ENCODE assay signal across 24 mouse cellular contexts in the genomic region with DNA sequence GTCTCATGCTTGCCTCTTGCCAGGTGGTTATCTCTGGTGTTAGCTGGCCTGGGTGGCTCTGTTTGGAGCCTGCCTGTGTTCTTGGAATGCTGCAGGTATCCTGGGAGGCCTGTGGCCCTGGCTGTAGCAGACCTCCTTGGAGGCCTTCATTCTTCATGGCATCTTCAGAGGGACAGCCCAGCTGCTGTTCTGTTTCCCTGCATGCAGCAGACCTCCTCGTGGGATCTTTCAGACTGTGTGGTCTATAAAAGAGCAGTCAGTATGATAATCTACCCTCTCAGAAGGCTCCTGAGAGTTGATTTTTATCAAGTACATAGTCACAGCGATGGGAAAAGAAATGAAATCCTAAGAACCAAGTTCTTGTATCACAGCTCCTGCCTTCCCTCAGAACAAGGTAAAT.
A peak's percentile ranks its signal among the peaks of the same experiment; 100 is the strongest.
DNase-seq lines count a peak whose midpoint lies in the region; ATAC-seq lines count a peak whose summit lies in the region.
"Had no signal": no experiment of that assay in that cellular context is flagged by ENCODE, and none has a peak within 500 bp of the region (broad histone marks: within the 10 kb centered on the region; RNA-seq: fewer than 3 reads in every experiment).

No protein-coding gene starts in this region.

- no peaks in the 10 kb centered on the region for H3K27me3 ChIP-seq in forebrain, embryonic 11.5 days (ENCODE audit: control insufficient read depth, insufficient read depth, low read length)
- H3K27me3 ChIP-seq in forebrain, embryonic 16.5 days (replicated peaks; ENCODE audit: control insufficient read depth, insufficient read depth, low read length): no peaks in the 10 kb centered on the region
- H3K27me3 ChIP-seq in hindbrain, embryonic 11.5 days (ENCODE audit: control insufficient read depth, insufficient read depth, low read length): no peaks in the 10 kb centered on the region
- no peaks in the 10 kb centered on the region for H3K27me3 ChIP-seq in hindbrain, embryonic 14.5 days (ENCODE audit: control insufficient read depth, insufficient read depth, low read length)
- H3K27me3 ChIP-seq in midbrain, embryonic 13.5 days: no peaks in the 10 kb centered on the region
- no peaks in the 10 kb centered on the region for H3K27me3 ChIP-seq in midbrain, embryonic 15.5 days (replicated peaks)
- H3K27me3 ChIP-seq: embryonic facial prominence, embryonic 15.5 days; heart, embryonic 13.5 days; hindbrain, embryonic 15.5 days had no signal

- no peaks in the 10 kb centered on the region for H3K36me3 ChIP-seq in forebrain, embryonic 11.5 days (ENCODE audit: control insufficient read depth, insufficient read depth, low read length)
- H3K36me3 ChIP-seq in forebrain, embryonic 16.5 days (ENCODE audit: control insufficient read depth, insufficient read depth): no peaks in the 10 kb centered on the region
- no peaks in the 10 kb centered on the region for H3K36me3 ChIP-seq in hindbrain, embryonic 11.5 days (ENCODE audit: control insufficient read depth, insufficient read depth, low read length)
- no peaks in the 10 kb centered on the region for H3K36me3 ChIP-seq in hindbrain, embryonic 14.5 days (replicated peaks; ENCODE audit: control insufficient read depth, insufficient read depth)
- H3K36me3 ChIP-seq in midbrain, embryonic 13.5 days: no peaks in the 10 kb centered on the region
- no peaks in the 10 kb centered on the region for H3K36me3 ChIP-seq in midbrain, embryonic 15.5 days (replicated peaks)
- H3K36me3 ChIP-seq: embryonic facial prominence, embryonic 15.5 days; G1E; heart, embryonic 13.5 days; hindbrain, embryonic 15.5 days had no signal

- no peaks in the 10 kb centered on the region for H3K4me1 ChIP-seq in forebrain, embryonic 11.5 days (replicated peaks; ENCODE audit: control insufficient read depth, insufficient read depth, low read length)
- H3K4me1 ChIP-seq in forebrain, embryonic 16.5 days (replicated peaks; ENCODE audit: control insufficient read depth, insufficient read depth, low read length): peaks cover 2% of the 10 kb centered on the region; the same call in 1 of the 2 replicates
- no peaks in the 10 kb centered on the region for H3K4me1 ChIP-seq in hindbrain, embryonic 11.5 days (replicated peaks; ENCODE audit: control insufficient read depth, insufficient read depth, low read length)
- H3K4me1 ChIP-seq in hindbrain, embryonic 14.5 days (replicated peaks; ENCODE audit: control insufficient read depth, insufficient read depth, low read length): 0 out of 2 replicates have a peak, but pooled peaks cover 3% of the 10 kb centered on the region
- H3K4me1 ChIP-seq in midbrain, embryonic 13.5 days (replicated peaks): peaks cover 4% of the 10 kb centered on the region
- H3K4me1 ChIP-seq in midbrain, embryonic 15.5 days: no peaks in the 10 kb centered on the region
- H3K4me1 ChIP-seq: embryonic facial prominence, embryonic 15.5 days; heart, embryonic 13.5 days; hindbrain, embryonic 15.5 days had no signal

- no peaks in the 10 kb centered on the region for H3K9me3 ChIP-seq in forebrain, embryonic 11.5 days (ENCODE audit: control insufficient read depth, low read length)
- no peaks in the 10 kb centered on the region for H3K9me3 ChIP-seq in forebrain, embryonic 16.5 days (ENCODE audit: control insufficient read depth, low read length)
- no peaks in the 10 kb centered on the region for H3K9me3 ChIP-seq in hindbrain, embryonic 11.5 days (ENCODE audit: control insufficient read depth, low read length)
- peaks cover 5% of the 10 kb centered on the region; the same call in 1 of the 2 replicates for H3K9me3 ChIP-seq in hindbrain, embryonic 14.5 days (ENCODE audit: control insufficient read depth, low read length)
- no peaks in the 10 kb centered on the region for H3K9me3 ChIP-seq in midbrain, embryonic 13.5 days
- no peaks in the 10 kb centered on the region for H3K9me3 ChIP-seq in midbrain, embryonic 15.5 days
- H3K9me3 ChIP-seq: embryonic facial prominence, embryonic 15.5 days; G1E; heart, embryonic 13.5 days; hindbrain, embryonic 15.5 days had no signal

- no peak overlapping the region for H3K9ac ChIP-seq in forebrain, embryonic 11.5 days (ENCODE audit: low read length)
- H3K9ac ChIP-seq in forebrain, embryonic 16.5 days (replicated peaks; ENCODE audit: low read depth, low read length): no peak overlapping the region
- H3K9ac ChIP-seq in hindbrain, embryonic 11.5 days (ENCODE audit: low read depth, low read length): no peak overlapping the region
- H3K9ac ChIP-seq in hindbrain, embryonic 14.5 days: no peak overlapping the region
- no peak overlapping the region for H3K9ac ChIP-seq in midbrain, embryonic 13.5 days (replicated peaks)
- no peak overlapping the region for H3K9ac ChIP-seq in midbrain, embryonic 15.5 days
- H3K9ac ChIP-seq: embryonic facial prominence, embryonic 15.5 days; heart, embryonic 13.5 days; hindbrain, embryonic 15.5 days had no signal

- no peak overlapping the region for H3K27ac ChIP-seq in forebrain, embryonic 11.5 days (ENCODE audit: low read depth, low read length)
- no peak overlapping the region; the same call in 1 of the 2 replicates for H3K27ac ChIP-seq in forebrain, embryonic 16.5 days (ENCODE audit: low read length)
- H3K27ac ChIP-seq in hindbrain, embryonic 11.5 days (ENCODE audit: low read depth, low read length): no peak overlapping the region
- no peak overlapping the region for H3K27ac ChIP-seq in hindbrain, embryonic 14.5 days
- H3K27ac ChIP-seq in midbrain, embryonic 13.5 days: no peak overlapping the region
- H3K27ac ChIP-seq in midbrain, embryonic 15.5 days: no peak overlapping the region
- H3K27ac ChIP-seq: embryonic facial prominence, embryonic 15.5 days; gastrocnemius, adult 2 months; heart, embryonic 13.5 days; hindbrain, embryonic 15.5 days had no signal

- 50% methylated on average over 2 of the region's 2 CpGs for WGBS in forebrain, embryonic 11.5 days
- WGBS in forebrain, embryonic 16.5 days: 34% methylated on average over 2 of the region's 2 CpGs
- 43% methylated on average over 2 of the region's 2 CpGs for WGBS in hindbrain, embryonic 11.5 days
- 23% methylated on average over 2 of the region's 2 CpGs for WGBS in hindbrain, embryonic 14.5 days
- 41% methylated on average over 2 of the region's 2 CpGs for WGBS in midbrain, embryonic 13.5 days
- 34% methylated on average over 2 of the region's 2 CpGs for WGBS in midbrain, embryonic 15.5 days

- no peak for DNase-seq in forebrain, embryonic 11.5 days (ENCODE audit: low spot score)
- DNase-seq in hindbrain, embryonic 11.5 days (ENCODE audit: low spot score): no peak
- DNase-seq in hindbrain, embryonic 14.5 days (ENCODE audit: low spot score): no peak
- DNase-seq in right cerebral cortex, postnatal 4 days: no peak
- DNase-seq: adrenal gland, adult 8-10 months; adrenal gland, postnatal 36 days; B cell, adult 2 months; cerebellum, adult 11 months; cerebellum, adult 8-10 months; cerebellum, postnatal 14 days; embryo, embryonic 11 days; gastrocnemius, adult 2 months; gastrocnemius, postnatal 25 days; heart, postnatal 36 days; kidney, adult 11 months had no signal

- H3K4me3 ChIP-seq in forebrain, embryonic 11.5 days (ENCODE audit: low read depth, low read length): no peak overlapping the region
- no peak overlapping the region for H3K4me3 ChIP-seq in forebrain, embryonic 16.5 days (replicated peaks; ENCODE audit: low read length)
- H3K4me3 ChIP-seq in hindbrain, embryonic 11.5 days (ENCODE audit: low read depth, low read length): no peak overlapping the region
- H3K4me3 ChIP-seq in hindbrain, embryonic 14.5 days (replicated peaks; ENCODE audit: low read length): no peak overlapping the region
- no peak overlapping the region for H3K4me3 ChIP-seq in midbrain, embryonic 13.5 days (replicated peaks)
- no peak overlapping the region for H3K4me3 ChIP-seq in midbrain, embryonic 15.5 days
- H3K4me3 ChIP-seq: embryonic facial prominence, embryonic 15.5 days; erythroblast, embryonic 14.5 days; gastrocnemius, adult 2 months; heart, embryonic 13.5 days; hindbrain, embryonic 15.5 days had no signal

- no peak overlapping the region for H3K4me2 ChIP-seq in forebrain, embryonic 11.5 days (ENCODE audit: low read depth, low read length, severe bottlenecking)
- H3K4me2 ChIP-seq in forebrain, embryonic 16.5 days (ENCODE audit: low read length): no peak overlapping the region
- H3K4me2 ChIP-seq in hindbrain, embryonic 11.5 days (replicated peaks; ENCODE audit: low read depth, low read length): no peak overlapping the region
- no peak overlapping the region for H3K4me2 ChIP-seq in hindbrain, embryonic 14.5 days (replicated peaks)
- no peak overlapping the region for H3K4me2 ChIP-seq in midbrain, embryonic 13.5 days (replicated peaks)
- no peak overlapping the region for H3K4me2 ChIP-seq in midbrain, embryonic 15.5 days
- H3K4me2 ChIP-seq: embryonic facial prominence, embryonic 15.5 days; heart, embryonic 13.5 days; hindbrain, embryonic 15.5 days had no signal

- ATAC-seq in forebrain, embryonic 11.5 days (replicated peaks; ENCODE audit: low FRiP score): 0 out of 2 replicates have a peak, but pooled peaks have one; percentile 21
- ATAC-seq in forebrain, embryonic 16.5 days: no peak
- peak; percentile 58; the same call in 1 of the 2 replicates for ATAC-seq in hindbrain, embryonic 11.5 days (ENCODE audit: low FRiP score)
- ATAC-seq in hindbrain, embryonic 14.5 days (ENCODE audit: low FRiP score): no peak; the same call in 1 of the 2 replicates
- ATAC-seq in midbrain, embryonic 13.5 days: 0 out of 2 replicates have a peak, but pooled peaks have one; percentile 17
- no peak for ATAC-seq in midbrain, embryonic 15.5 days (replicated peaks)
- ATAC-seq: CD4-positive, CD25-positive, alpha-beta regulatory T cell, adult 4 months had no signal

Comparison
In these comparisons a context has a peak if more than half of its experiments do, and no peak if none do; other contexts are left out.
1. ATAC-seq: peak in forebrain, embryonic 11.5 days (single experiment), hindbrain, embryonic 11.5 days (single experiment) and midbrain, embryonic 13.5 days (single experiment); none in forebrain, embryonic 16.5 days (single experiment), hindbrain, embryonic 14.5 days (single experiment) and midbrain, embryonic 15.5 days (single experiment).